Mouse (Mus musculus): Measurements from ENCODE around the gene Palld.

Gene Palld

DNA sequence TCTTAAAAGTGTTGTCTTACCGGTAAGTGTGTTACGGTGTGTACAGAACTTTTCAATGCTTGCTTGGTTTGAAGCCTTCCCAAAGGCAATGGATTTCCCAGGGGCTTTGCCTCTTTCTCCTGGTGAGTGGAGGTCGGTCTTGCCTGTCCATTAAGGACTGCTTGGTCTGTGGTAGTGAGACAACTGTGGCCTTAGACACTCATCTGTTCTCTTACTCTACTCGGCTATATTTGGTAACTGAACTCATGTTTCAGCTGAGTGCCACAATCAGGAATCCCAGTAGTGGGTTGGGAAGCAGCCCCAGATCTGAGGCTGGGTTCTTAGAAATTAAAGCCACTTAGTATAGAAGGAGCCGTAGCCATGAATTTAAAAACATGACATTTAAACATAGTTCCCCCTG is at the start of gene Palld:
TSS of gene Palld (minus strand) at position 170 of the 400 bp plus-strand sequence.
- DNase-seq (ENCODE audit: low spot score) = no peak

DNA sequence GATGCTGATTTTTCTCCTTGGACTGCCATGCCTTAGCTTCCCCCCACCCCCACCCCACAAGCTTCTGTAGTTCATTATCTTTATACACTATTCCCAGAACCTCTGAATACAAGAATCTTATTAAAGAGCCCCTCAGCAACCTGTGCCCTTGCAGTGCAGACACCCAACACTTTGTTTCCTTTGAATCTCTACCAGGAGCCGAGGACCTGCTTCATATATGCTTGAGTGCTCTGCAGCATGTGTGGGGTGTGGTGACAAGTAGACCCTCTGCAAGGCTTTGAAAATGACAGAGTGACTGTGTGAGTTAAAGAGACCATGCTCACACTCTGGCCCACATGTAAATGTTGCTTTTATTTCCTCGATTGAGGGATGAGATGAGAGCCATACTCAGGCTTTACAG is 35.1 kb upstream of the Palld start:
- DNase-seq (ENCODE audit: low spot score) = no peak

DNA sequence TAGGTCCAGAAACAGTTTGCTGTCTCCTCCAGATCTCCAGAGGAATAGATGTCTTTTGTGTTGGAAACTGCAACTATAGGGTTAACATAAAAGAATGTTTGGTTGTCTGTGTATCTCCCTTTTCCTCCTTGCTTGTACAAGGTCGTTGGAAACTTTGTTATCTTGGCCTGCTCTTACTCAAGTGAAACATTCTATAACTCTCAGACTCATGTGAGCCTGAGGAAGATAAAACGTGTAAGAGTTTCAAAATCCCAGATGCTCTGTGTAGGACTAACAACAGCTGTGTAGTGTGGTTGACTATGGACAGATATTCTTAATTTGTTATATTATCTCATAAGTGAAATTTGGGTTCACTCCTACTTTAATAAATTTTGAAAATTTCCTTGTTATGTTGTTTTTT is 30.8 kb upstream of the Palld start:
- DNase-seq (ENCODE audit: low spot score) = no peak

DNA sequence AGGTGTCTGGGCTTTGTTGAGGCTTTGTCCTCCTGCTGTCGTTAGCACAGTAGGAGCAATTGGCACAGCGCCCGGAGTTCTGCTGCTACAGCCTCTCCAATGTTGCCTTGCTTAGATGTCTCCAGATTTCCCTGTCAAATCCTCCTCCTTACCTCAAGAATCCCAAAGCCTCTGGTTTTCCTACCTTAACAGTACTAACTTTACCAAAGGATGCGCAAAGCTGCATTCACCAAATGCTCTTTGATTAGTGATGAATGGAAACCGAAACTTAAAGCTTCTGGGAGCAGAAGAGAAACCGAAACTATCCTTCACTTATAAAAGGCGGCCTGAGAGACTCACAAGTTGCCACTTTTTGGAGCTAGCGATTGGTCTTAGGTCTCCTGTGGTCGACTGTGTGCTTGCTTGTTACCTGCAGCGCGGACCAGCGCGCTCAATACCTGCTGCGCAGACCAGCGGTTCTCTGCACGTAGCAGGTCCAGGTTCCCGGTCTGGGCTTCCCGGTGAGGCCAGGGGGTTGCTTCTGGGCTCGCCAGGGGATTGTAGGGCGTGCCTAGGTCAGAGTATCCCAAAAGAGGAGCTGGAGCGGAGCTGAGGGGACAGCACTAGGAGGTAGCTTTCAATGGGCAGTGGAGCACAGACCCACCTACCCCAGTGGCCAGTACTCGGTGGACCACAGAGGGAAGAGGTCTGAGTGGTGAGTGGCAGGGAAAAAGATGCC is 25.4 kb upstream of the Palld start, which contains the start of gene Ddx60:
TSS of gene Ddx60 (plus strand) at position 311 of the 718 bp plus-strand sequence.
- DNase-seq (ENCODE audit: low spot score) = peak; percentile 19

DNA sequence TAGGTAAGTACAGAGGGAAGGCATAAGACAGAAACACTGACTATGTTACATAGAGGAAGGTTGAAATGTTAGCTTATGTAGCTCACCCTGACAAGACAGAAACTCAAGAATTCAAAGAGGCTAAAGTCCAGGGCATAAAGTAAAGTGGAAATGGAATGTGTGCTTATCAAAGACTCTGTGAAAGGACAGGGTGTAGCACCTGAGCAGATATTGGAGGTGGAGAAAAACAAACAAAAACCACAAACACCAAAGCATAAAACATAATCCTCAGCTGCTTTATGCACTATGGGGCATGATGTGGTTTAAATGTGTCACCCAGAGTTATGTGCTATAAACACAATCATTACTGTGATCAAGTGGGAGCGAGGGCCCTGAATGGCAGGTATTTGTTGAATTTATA is 22.0 kb upstream of the Palld start:
- DNase-seq (ENCODE audit: low spot score) = no peak

DNA sequence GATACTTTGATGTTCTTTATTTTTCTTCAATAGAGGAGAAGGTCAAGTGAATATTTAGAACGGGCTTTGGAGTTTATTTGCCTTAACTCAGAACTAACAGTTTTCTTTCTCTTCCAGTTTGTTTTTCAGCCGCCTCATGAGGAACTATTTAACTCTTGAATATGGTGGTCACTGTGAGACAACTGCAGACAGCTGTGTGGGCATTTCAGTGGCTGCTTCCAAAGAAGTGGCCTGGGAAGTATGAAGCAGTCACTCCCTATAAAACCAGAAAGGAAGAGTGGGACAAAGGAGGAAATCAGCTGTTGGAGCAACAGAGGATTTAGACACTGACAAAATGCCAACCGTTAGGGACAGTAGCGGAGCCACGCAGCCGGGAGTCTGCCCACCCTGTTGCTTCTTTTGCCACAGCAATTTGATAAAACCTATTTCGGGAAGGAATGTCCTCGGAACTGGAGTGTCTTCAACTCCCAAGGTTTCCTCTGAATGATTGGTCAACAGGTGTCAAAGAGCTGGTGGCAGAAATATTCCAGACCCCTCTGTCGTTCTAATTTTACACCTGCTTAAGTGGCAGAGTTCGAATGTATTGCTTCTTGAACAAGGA is 19.1 kb upstream of the Palld start:
- DNase-seq (ENCODE audit: low spot score) = no peak

DNA sequence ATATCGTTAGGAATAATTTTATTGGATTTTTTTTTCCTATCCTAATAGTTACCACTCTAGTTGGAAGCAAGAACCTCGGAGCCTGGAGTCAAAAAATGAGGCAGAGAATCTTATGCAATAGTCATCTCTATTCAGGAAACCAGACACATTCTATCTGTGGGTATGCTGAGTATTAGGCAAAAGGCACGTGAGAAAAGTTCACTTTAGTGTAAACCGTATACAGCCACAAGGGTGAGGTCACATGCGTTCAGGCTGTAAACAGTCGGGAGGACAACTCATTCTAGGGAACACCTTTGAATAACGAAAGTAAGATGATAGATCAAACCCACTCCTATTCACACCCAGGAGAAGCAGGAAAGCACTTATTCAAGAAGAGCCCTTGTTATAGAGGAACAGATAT is 17.9 kb upstream of the Palld start:
- no peak for DNase-seq (ENCODE audit: low spot score)

DNA sequence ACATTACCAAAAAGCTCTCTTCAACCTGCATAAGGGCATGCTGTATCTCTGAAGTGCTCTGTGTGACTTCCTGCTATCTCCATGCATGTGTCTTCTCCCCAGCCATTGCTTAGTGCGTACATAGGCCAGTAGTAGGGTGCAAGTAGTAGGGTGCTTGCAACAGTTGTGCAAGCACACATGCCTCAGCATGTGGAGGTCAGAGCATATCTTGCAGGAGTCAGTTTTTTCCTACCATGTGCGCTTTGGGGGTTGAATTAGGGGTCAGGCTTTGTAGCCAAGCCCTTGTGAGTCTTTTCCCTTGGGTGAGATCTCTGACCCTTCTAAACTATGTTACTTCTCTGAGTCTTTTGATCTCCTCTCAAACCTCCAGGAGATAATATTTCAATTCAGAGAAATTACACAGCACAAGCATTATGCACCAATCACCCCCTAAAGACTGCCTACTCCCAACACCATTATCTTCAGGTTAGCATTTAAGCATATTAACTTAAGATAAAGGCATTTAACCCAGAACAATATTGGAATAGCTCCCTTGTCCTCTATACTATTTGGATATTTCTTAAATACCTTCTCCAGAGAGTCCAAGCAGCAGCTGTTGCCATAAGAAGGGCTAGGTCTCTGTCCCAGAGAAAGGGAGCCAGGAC is 16.8 kb upstream of the Palld start:
- DNase-seq (ENCODE audit: low spot score) = no peak

DNA sequence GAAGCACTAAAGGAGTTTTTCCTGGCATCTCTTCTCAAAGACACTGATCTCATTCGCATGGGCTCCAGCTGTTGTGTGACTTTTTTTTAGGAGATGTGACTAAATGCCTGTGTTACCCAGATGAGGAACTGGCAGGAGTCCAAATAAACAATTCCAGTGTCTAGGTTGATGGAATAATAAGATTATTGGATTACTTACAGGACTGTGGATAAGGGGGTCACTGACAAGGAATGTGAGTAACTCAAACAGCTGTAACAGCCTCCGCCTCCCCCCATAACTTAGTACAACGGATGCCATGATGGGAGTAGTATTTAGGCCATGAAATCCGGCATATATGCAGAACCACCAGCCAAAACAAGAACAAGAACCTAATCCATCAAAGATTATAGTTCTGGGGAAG is 14.8 kb upstream of the Palld start:
- DNase-seq (ENCODE audit: low spot score) = no peak

DNA sequence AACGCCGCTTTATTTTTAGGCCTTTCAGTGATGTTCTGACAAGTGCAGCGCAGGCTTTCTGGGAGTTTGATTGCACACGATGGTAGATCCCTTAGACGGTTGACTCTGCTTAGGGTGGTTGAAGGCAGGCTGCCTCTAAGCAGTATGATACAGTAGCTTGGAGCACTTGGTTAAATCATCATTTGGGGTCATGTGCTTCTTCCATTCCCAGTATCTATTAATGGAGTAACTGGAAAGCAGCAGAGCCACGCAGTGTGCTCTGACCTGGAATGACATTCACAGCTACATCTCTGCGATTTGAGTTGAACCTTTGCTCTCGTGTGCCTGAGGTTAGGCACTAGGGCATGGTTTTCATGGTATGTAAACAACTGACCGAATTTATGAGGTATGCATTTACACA is 11.5 kb upstream of the Palld start:
- DNase-seq (ENCODE audit: low spot score) = no peak

DNA sequence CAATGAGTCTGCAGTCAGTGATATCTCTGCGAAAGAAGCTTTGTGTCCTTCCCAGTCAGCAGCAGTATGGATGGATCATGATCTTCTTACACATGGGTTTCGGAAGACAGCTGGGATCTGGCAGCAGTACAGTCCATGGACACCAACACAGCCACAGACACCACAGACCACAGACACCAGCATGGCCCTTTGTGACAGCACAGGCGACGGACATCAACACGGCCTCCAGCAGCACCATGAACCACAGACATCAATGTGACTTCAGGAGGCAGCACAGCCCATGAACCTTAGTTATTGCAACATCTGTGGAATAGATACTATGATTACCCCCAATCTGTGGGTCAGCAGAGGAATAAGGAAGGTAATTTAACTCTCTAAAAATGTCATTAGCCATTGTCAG is 10.3 kb upstream of the Palld start:
- DNase-seq (ENCODE audit: low spot score) = no peak

DNA sequence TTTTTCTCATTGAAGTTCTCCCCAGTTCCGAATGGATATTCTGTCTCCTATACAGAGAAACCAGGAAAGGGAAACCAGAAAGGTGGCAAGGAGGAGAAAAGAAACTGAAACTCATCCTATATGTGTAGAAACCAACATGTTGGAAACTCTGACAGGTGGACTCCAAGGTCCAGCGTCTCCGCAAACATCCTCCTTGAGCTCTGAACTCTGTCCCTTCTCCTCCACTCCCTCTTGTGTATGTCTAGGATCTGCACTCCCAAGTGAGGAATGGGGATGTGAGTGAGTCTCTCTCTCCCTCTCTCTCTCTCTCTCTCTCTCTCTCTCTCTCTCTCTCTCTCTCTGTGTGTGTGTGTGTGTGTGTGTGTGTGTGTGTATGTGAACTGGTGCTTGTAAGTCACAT is 6.8 kb upstream of the Palld start:
- no peak for DNase-seq (ENCODE audit: low spot score)

DNA sequence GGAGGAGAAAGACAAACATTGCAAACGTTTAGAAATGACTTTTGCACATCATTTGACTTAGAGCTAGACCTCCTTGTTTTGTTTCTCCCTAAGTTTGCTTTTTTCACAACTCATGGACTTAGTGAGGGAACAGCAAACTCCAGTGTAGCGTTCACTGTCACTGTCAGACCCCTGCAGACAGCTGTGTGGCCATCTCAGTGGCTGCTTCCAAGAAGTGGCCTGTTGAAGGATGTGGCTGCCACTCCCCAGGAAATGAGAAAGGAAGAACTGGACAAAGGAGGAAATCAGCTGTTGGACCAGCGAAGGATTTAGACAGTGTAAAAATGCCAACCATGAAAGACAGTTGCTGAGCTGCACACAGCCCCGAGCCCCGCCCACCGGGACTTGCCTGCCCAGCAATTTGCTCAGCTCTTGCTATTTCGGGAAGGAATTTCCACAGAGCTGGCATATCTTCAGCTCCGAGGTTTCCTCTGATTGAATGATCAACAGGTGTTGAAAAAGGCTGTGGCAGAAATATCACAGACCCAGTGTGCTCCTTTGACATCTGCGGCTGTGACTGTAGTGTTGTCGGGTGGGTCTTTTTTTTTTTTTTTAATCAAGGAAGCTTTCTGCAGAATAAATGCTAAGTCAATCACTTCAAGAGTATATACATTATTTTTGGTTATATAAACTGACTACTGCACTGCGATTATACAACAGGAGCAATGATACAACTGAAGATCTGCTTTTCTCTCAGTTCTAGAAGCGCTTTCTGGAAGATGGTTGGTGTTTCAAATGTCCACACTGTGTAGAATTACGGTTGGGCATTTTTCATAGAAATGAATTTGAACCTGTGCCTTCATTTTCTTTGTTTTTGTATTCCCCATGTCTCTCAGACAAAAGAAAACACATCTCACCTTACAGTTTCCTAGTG is 6.1 kb upstream of the Palld start:
- peak; percentile 9 for DNase-seq (ENCODE audit: low spot score)

DNA sequence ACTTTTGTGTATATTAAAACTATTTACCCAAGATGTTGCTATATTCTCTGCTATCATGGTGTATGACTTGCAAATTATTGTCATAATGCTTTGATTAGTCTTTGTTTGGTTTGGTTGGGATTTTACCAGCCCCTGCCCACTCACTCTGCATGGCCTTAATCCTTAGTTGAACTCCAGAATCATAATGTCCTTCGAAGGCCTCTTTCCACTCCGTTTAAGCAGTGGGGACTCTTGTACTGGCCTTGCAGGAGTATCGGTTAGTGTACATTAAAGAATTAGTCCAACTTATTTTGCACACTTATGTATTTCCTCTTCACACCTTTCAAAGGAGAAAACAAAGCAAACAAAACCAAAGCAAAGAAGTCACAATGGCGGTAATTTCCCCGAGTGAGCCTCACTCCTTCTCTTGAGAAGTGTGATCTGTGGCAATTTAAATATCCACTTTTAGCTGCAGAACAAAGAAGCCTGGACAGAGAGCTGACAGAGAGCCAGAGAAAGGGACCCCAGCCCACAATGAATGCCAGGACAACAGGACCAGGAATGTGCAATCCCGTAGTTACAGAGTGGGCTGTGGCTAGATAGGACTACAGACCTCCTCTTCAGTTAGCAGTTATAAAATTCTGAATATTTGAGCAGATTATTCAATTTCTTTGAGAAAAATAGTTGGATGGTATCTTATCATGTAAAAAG is 1.3 kb downstream of the Palld start:
- DNase-seq (ENCODE audit: low spot score) = no peak

DNA sequence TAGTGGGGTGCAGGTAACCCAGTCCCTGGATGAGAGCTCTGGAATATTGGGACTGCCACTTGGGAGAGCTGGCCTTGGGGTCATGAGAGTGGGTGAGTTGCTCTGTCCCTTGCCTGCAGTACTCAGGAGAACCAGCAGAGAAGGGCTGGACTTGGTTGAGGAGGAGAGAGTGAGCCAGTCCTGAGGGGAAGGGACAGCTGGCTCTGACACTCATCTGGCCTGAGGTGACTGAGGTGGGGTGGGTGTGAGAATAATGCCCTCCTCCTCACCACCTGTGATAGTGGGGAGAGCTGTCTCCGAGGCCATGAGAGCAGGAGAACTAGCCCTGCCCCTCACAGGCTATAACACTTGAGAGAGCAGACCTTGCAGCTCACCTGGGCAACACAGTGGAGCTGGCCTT is 5.1 kb downstream of the Palld start:
- DNase-seq (ENCODE audit: low spot score) = no peak

DNA sequence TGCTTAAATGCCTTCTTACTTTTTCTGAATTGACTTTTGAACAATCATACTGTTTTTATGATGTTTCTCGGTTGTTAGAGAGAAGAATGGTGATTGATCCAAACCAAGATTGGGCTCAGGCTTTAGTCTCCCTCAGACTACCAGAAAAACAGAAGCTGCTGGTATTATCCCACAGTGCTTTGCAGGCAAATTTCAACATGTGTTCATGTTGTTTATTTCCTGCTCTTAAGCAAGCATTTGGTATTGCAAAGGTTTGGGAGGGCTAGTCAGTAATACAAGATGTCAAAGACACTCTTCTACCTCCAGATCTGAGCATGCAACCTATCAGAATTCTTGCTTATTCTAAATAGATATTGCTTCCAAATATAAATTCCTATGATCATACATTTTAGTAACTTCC is 5.7 kb downstream of the Palld start:
- no peak for DNase-seq (ENCODE audit: low spot score)

DNA sequence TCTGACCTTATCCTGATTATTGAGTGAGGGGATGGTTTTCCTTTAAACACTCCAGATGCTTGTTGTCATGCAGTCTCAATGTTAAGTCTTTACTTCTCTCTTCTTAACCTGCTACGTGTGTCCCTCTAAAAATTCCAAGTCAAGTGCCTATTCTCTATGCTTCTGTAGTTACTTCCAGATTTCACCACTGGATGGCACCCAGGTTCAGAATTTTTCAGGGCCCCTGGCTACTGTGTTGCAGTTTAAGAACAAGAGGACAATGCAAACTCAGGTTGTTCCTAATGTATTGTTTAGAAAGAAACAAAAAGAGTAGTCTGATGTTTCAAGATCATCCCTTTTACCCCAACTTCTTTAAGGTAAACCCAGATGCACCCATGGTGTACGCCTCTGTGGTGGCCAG is 8.4 kb downstream of the Palld start:
- DNase-seq (ENCODE audit: low spot score) = no peak

DNA sequence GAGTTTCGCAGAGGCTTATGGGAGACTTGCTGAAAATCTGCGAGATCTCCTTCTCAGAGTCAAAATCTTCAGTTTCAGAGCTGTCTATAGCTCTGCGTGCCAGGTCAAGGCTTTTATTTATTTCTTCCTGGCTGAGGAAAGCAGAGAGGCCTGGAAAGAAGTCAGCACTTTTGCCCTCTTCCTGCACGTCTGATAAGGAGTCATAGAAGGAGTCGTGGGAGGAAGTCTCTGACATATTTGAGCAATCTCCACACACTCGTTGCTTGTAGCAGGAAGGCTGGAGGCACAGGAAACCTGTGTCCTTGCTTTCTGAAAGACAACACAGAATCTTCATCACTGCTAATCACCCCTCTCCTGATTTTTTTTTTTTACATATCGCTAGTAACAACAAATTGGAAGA is 24.9 kb downstream of the Palld start:
- DNase-seq (ENCODE audit: low spot score) = no peak

DNA sequence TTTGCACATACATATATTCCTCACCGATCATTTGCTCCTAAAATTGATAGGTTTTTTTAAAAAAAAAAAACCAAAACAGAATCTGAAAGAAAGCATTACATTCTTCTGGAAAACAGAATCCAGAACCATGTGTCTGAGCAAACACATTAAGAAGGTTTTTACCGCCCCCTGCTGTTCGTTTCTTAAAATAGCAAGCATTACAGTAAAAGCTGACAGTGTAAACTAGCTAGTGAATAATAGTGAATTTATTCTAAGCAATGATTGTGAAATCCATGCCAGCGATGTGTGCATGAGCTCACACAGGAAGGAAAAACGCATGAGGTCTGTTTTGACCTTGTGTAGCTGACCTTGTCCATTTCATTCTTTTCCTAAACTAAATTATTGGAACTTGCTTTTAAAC is 27.2 kb downstream of the Palld start:
- no peak for DNase-seq (ENCODE audit: low spot score)

DNA sequence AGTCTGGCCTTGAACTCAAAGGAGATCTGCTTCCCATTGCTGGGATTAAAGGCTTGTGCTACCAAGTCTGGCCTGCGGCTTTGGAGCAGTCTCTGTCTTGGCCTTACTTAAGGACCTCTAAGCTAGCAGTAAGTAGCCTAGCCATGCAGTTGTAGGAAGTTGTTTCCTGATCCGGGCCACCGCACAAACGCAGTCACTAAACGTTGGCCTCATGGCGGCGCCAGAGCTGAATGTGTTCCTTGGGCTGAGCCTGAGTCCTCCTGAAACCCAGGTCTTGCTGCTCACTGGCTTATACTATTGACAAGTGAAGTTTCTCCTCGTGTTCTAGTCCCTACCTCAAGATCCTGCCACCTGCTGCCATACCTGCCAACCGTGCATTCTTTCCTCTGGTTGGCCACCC is 28.5 kb downstream of the Palld start:
- no peak for DNase-seq (ENCODE audit: low spot score)

DNA sequence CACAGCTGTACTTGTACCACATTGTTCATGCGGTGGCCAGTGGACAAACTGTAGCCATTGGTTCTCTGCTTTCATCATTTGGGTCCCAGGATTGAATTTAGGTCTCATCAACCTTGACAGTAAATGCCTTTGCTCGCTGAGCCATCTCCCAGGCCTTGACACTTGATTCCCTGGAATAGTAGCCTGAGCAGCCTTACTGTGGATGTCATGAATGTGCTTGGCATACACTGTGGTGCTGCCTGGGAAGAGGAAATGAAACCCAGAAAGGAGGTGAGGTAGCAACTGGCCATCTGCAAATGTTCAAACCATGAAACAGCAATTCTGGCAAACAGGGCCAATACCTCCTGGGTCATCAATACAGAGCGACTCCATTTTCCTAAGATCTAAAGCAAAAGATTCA is 34.0 kb downstream of the Palld start:
- no peak for DNase-seq (ENCODE audit: low spot score)

DNA sequence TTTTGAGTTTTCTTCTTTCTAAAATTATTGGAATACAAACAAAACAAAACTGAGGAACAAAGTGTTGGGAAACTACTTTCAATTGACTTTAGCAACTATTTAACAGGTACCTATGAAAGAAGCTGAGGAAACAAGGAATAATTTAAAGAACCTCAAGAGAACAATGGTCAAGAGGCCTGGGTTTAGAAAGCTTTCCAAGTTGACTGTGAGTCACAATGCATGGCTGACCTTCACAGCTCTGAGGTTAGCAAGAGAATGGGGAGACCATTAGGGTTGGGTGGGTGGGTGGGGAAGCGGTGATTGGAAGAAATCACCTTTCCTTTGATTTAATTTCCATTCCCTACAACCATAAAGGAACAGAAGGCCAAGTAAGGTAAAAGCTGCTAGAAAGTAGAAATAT is 35.6 kb downstream of the Palld start:
- DNase-seq (ENCODE audit: low spot score) = no peak
